Mouse (Mus musculus) forebrain, embryonic 11.5 days (tissue): ENCODE measurements around the gene Aven. TPM values are rescaled to one million over a fixed set of nuclear protein-coding genes. Genes with fewer than 3 reads are reported as not detected.

Experiments
- ATAC-seq: fragments of 200-750 bp; cut with Nextera tagmentation; replicated peaks from 2 replicates; pipeline ENCODE4 v1.8.0; 2017; ENCODE audit warnings: moderate TSS enrichment; ENCODE audit not compliant: low FRiP score
- DNase-seq: peaks from one replicate; pipeline ENCODE4 v3.0.0-alpha.2; 2017; ENCODE audit warnings: low spot score
- H3K27ac ChIP-seq: fragments of 300-500 bp; sonication (generic); 2 replicates; pipeline ENCODE4 v1.5.1; 2014; ENCODE audit warnings: low read depth, low read length
- H3K27me3 ChIP-seq: fragments of 300-500 bp; sonication (generic); 2 replicates; pipeline ENCODE4 v1.6.1; 2014; ENCODE audit warnings: mild to moderate bottlenecking, low read length, mixed read lengths; ENCODE audit not compliant: control insufficient read depth, insufficient read depth
- H3K36me3 ChIP-seq: fragments of 300-500 bp; sonication (generic); 2 replicates; pipeline ENCODE4 v1.6.1; 2014; ENCODE audit warnings: mild to moderate bottlenecking, low read length, moderate library complexity, mixed read lengths; ENCODE audit not compliant: control insufficient read depth, insufficient read depth
- H3K4me1 ChIP-seq: fragments of 300-500 bp; sonication (generic); replicated peaks from 2 replicates; pipeline ENCODE4 v1.6.1; 2014; ENCODE audit warnings: low read length, mixed read lengths; ENCODE audit not compliant: control insufficient read depth, insufficient read depth
- H3K4me2 ChIP-seq: fragments of 300-500 bp; sonication (generic); 2 replicates; pipeline ENCODE4 v1.6.1; 2014; ENCODE audit warnings: low read depth, mild to moderate bottlenecking, low read length, moderate library complexity, mixed read lengths; ENCODE audit not compliant: severe bottlenecking
- H3K4me3 ChIP-seq: fragments of 300-500 bp; sonication (generic); 2 replicates; pipeline ENCODE4 v1.5.1; 2014; ENCODE audit warnings: low read depth, low read length
- H3K9ac ChIP-seq: fragments of 300-500 bp; sonication (generic); 2 replicates; pipeline ENCODE4 v1.6.1; 2014; ENCODE audit warnings: low read length
- H3K9me3 ChIP-seq: fragments of 300-500 bp; sonication (generic); 2 replicates; pipeline ENCODE4 v1.6.1; 2016; ENCODE audit warnings: low read length, mixed read lengths; ENCODE audit not compliant: control insufficient read depth
- WGBS: fragments of 180-500 bp; shearing (Covaris S2); extraction: QIAGEN DNeasy Blood & Tissue Kit; methylation state at CpG from one replicate; pipeline ENCODE4 v1.1.7; 2014; 5-methylcytosine and 5-hydroxymethylcytosine counted together
- polyA plus RNA-seq: library from polyadenylated mRNA; unstranded; fragments of >200 nt; fragmentation: Nextera tagmentation; extraction: Ambion mirVana; gene quantifications from 2 replicates; pipeline ENCODE4 v1.2.1, GENCODE M21; 2014

Aven gene
- polyA plus RNA-seq, 1 experiment from 2014 or later = 6.1 TPM

GRCm38 (mm10) chr2:112557453-112557852, 64.7 kb downstream of the Aven start:
- H3K9ac ChIP-seq = no peak overlapping the region
- no peaks in the 10 kb centered on the region for H3K9me3 ChIP-seq
- H3K36me3 ChIP-seq = no peaks in the 10 kb centered on the region
- no peak overlapping the region for H3K4me2 ChIP-seq
- H3K4me1 ChIP-seq = no peaks in the 10 kb centered on the region
- DNase-seq = no peak
- no peak overlapping the region for H3K4me3 ChIP-seq
- no peaks in the 10 kb centered on the region for H3K27me3 ChIP-seq
- H3K27ac ChIP-seq = no peak overlapping the region
- ATAC-seq = no peak

GRCm38 (mm10) chr2:112561549-112561948, 68.8 kb downstream of the Aven start:
- Histone ChIP-seq H3K9me3 (no peaks in the 10 kb centered on the region), H3K4me2 (no peak overlapping the region), H3K9ac (no peak overlapping the region), H3K4me3 (no peak overlapping the region), H3K36me3 (no peaks in the 10 kb centered on the region), H3K27ac (no peak overlapping the region), H3K4me1 (no peaks in the 10 kb centered on the region), H3K27me3 (no peaks in the 10 kb centered on the region)
- ATAC-seq (no peak), DNase-seq (no peak)
- WGBS = 89% methylated on average over 7 of the region's 7 CpGs

GRCm38 (mm10) chr2:112565060-112565459, 72.3 kb downstream of the Aven start:
- Histone ChIP-seq H3K9ac (no peak overlapping the region), H3K4me2 (no peak overlapping the region), H3K4me1 (no peaks in the 10 kb centered on the region), H3K27ac (no peak overlapping the region), H3K36me3 (no peaks in the 10 kb centered on the region), H3K27me3 (no peaks in the 10 kb centered on the region), H3K4me3 (no peak overlapping the region), H3K9me3 (no peaks in the 10 kb centered on the region)
- WGBS = 100% methylated on average over 1 of the region's 1 CpGs
- DNase-seq = no peak
- no peak for ATAC-seq

- ATAC-seq = no peak
- Histone ChIP-seq H3K9me3 (no peaks in the 10 kb centered on the region), H3K27ac (no peak overlapping the region), H3K9ac (no peak overlapping the region), H3K27me3 (no peaks in the 10 kb centered on the region), H3K4me1 (no peaks in the 10 kb centered on the region), H3K36me3 (no peaks in the 10 kb centered on the region), H3K4me3 (no peak overlapping the region), H3K4me2 (no peak overlapping the region)
- DNase-seq = no peak
- 76% methylated on average over 4 of the region's 4 CpGs for WGBS
Measured at GRCm38 (mm10) chr2:112566290-112567085, 73.7 kb downstream of the Aven start.

GRCm38 (mm10) chr2:112567786-112568185, 75.0 kb downstream of the Aven start:
- no peak overlapping the region for H3K9ac ChIP-seq
- H3K36me3 ChIP-seq = no peaks in the 10 kb centered on the region
- DNase-seq (no peak), ATAC-seq (no peak)
- no peaks in the 10 kb centered on the region for H3K4me1 ChIP-seq
- no peak overlapping the region for H3K27ac ChIP-seq
- no peaks in the 10 kb centered on the region for H3K27me3 ChIP-seq
- no peak overlapping the region for H3K4me2 ChIP-seq
- WGBS = 93% methylated on average over 4 of the region's 4 CpGs
- no peak overlapping the region for H3K4me3 ChIP-seq
- no peaks in the 10 kb centered on the region for H3K9me3 ChIP-seq

- Histone ChIP-seq H3K9ac (no peak overlapping the region), H3K4me1 (no peaks in the 10 kb centered on the region), H3K9me3 (no peaks in the 10 kb centered on the region), H3K4me2 (no peak overlapping the region), H3K4me3 (no peak overlapping the region), H3K36me3 (no peaks in the 10 kb centered on the region), H3K27me3 (no peaks in the 10 kb centered on the region), H3K27ac (no peak overlapping the region)
- no peak for ATAC-seq
- WGBS = 87% methylated on average over 7 of the region's 7 CpGs
- no peak for DNase-seq
Measured at GRCm38 (mm10) chr2:112590985-112591384, 98.2 kb downstream of the Aven start.

- Histone ChIP-seq H3K27me3 (no peaks in the 10 kb centered on the region), H3K4me3 (no peak overlapping the region), H3K4me2 (no peak overlapping the region), H3K36me3 (no peaks in the 10 kb centered on the region), H3K4me1 (no peaks in the 10 kb centered on the region), H3K27ac (no peak overlapping the region), H3K9me3 (no peaks in the 10 kb centered on the region), H3K9ac (no peak overlapping the region)
- ATAC-seq (no peak), DNase-seq (no peak)
- 54% methylated on average over 6 of the region's 6 CpGs for WGBS
Measured at GRCm38 (mm10) chr2:112591451-112591871, 98.7 kb downstream of the Aven start.

GRCm38 (mm10) chr2:112593322-112593721, 100.6 kb downstream of the Aven start:
- H3K9me3 ChIP-seq = no peaks in the 10 kb centered on the region
- H3K36me3 ChIP-seq = no peaks in the 10 kb centered on the region
- no peak overlapping the region for H3K9ac ChIP-seq
- no peak overlapping the region for H3K4me2 ChIP-seq
- no peak for ATAC-seq
- no peak overlapping the region for H3K4me3 ChIP-seq
- H3K27ac ChIP-seq = no peak overlapping the region
- no peaks in the 10 kb centered on the region for H3K4me1 ChIP-seq
- WGBS = 69% methylated on average over 2 of the region's 2 CpGs
- no peaks in the 10 kb centered on the region for H3K27me3 ChIP-seq
- DNase-seq = no peak

- ATAC-seq = no peak
- H3K4me2 ChIP-seq = no peak overlapping the region
- no peaks in the 10 kb centered on the region for H3K9me3 ChIP-seq
- H3K27me3 ChIP-seq = no peaks in the 10 kb centered on the region
- H3K4me1 ChIP-seq = no peaks in the 10 kb centered on the region
- H3K27ac ChIP-seq = no peak overlapping the region
- no peak for DNase-seq
- no peaks in the 10 kb centered on the region for H3K36me3 ChIP-seq
- H3K9ac ChIP-seq = no peak overlapping the region
- WGBS = 96% methylated on average over 2 of the region's 2 CpGs
- no peak overlapping the region for H3K4me3 ChIP-seq
Measured at GRCm38 (mm10) chr2:112593781-112594180, 101.0 kb downstream of the Aven start.
